Comparison of ENCODE assay signal across 10 mouse cellular contexts in genomic region chr14:60372821-60373309, GRCm38 (mm10). TPM values are rescaled to one million over a fixed set of nuclear protein-coding genes. Genes with fewer than 3 reads are reported as not detected.
DNase-seq lines count a peak whose midpoint lies in the region; ATAC-seq and TF ChIP-seq lines count a peak whose summit lies in the region.
"Had no signal": no experiment of that assay in that cellular context is flagged by ENCODE, and none has a peak within 500 bp of the region (broad histone marks: within the 10 kb centered on the region; RNA-seq: fewer than 3 reads in every experiment).

TSS of gene Amer2 (plus strand) at chr14:60373259.

- no peak for ATAC-seq in neural tube, embryonic 12.5 days (ENCODE audit: low FRiP score, low read depth)
- no peak for ATAC-seq in forebrain, embryonic 15.5 days (replicated peaks)
- no peak for ATAC-seq in neutrophil, adult 5-6 weeks (ENCODE audit: extremely low read depth, insufficient number of reproducible peaks, low FRiP score, poor library complexity, severe bottlenecking)

- WGBS in neural tube, embryonic 12.5 days = 64% methylated on average over 1 of the region's 1 CpGs
- WGBS in forebrain, embryonic 15.5 days = 44% methylated on average over 1 of the region's 1 CpGs
- 67% methylated on average over 1 of the region's 1 CpGs for WGBS in lung, adult 2 months

- peaks cover 8% of the 10 kb centered on the region; the same call in 1 of the 2 replicates for H3K4me1 ChIP-seq in neural tube, embryonic 12.5 days
- peaks cover 19% of the 10 kb centered on the region for H3K4me1 ChIP-seq in forebrain, embryonic 15.5 days
- H3K4me1 ChIP-seq in lung, adult 2 months (ENCODE audit: control insufficient read depth, insufficient read depth, low read length) = no peaks in the 10 kb centered on the region

- no peak for TF ChIP-seq POLR2A in lung, adult 2 months (IDR thresholded peaks at IDR 0.05; ENCODE audit: borderline replicate concordance, extremely low read depth, low read depth, low read length)

- H3K9me3 ChIP-seq in neural tube, embryonic 12.5 days = no peaks in the 10 kb centered on the region
- no peaks in the 10 kb centered on the region for H3K9me3 ChIP-seq in forebrain, embryonic 15.5 days

- no peaks in the 10 kb centered on the region for H3K27me3 ChIP-seq in neural tube, embryonic 12.5 days (replicated peaks)
- no peaks in the 10 kb centered on the region for H3K27me3 ChIP-seq in forebrain, embryonic 15.5 days

- no peaks in the 10 kb centered on the region for H3K36me3 ChIP-seq in neural tube, embryonic 12.5 days
- H3K36me3 ChIP-seq in forebrain, embryonic 15.5 days = no peaks in the 10 kb centered on the region

- DNase-seq in neural tube, embryonic 10.5 days (ENCODE audit: extremely low spot score, low spot score) = no peak
- DNase-seq in left cerebral cortex, adult 8-10 months (ENCODE audit: low spot score in 2 of 2) = peak in 1 of 2 experiments; percentile 2
- DNase-seq in lung, postnatal 25 days (ENCODE audit: low spot score) = no peak
- no peak for DNase-seq in lung, adult 2 months
- no peak for DNase-seq in kidney, postnatal 36 days
- DNase-seq: lung, embryonic 14.5 days; thymus, adult 2 months had no signal

- no peak within 1 kb of the TSS for H3K27ac ChIP-seq in neural tube, embryonic 12.5 days
- H3K27ac ChIP-seq in forebrain, embryonic 15.5 days (replicated peaks) = no peak within 1 kb of the TSS

- no peak within 1 kb of the TSS for H3K4me2 ChIP-seq in neural tube, embryonic 12.5 days (replicated peaks)
- H3K4me2 ChIP-seq in forebrain, embryonic 15.5 days (replicated peaks) = no peak within 1 kb of the TSS
- H3K4me2 ChIP-seq: lung, embryonic 14.5 days had no signal

- H3K4me3 ChIP-seq in neural tube, embryonic 12.5 days = no peak within 1 kb of the TSS
- H3K4me3 ChIP-seq in forebrain, embryonic 15.5 days = no peak within 1 kb of the TSS
- H3K4me3 ChIP-seq in lung, adult 2 months (replicated peaks; ENCODE audit: extremely low read depth, low read depth, low read length) = no peak within 1 kb of the TSS

- no peak within 1 kb of the TSS for H3K9ac ChIP-seq in neural tube, embryonic 12.5 days
- no peak within 1 kb of the TSS for H3K9ac ChIP-seq in forebrain, embryonic 15.5 days (replicated peaks)
- H3K9ac ChIP-seq: lung, embryonic 14.5 days had no signal

- no peak for TF ChIP-seq CTCF in lung, adult 2 months (IDR thresholded peaks at IDR 0.05; ENCODE audit: insufficient read depth, low read length)

RNA-seq across cellular contexts. Expression of gene Amer2, which starts in this region (rescaled TPM):
- polyA plus RNA-seq in neural tube, embryonic 12.5 days (2016; fragmentation: Nextera tagmentation; extraction: Ambion mirVana) = 31.1 and 34.7 TPM in 2 replicates
- polyA plus RNA-seq in forebrain, embryonic 15.5 days (2015; fragmentation: Nextera tagmentation; extraction: Ambion mirVana) = 51.1 and 54.6 TPM in 2 replicates
- total RNA-seq in left cerebral cortex, adult 8-10 months (2022) = 10 to 100 TPM; 38.0 to 42.7 (median 40.8) TPM
- total RNA-seq in neutrophil, adult 5-6 weeks (2017) = 10.9 and 11.5 TPM in 2 replicates
- polyA plus RNA-seq in lung, adult 2 months (2012; rRNA removed) = 0.09 and 0.26 TPM in 2 replicates

Comparison
In these comparisons a context has a peak if more than half of its experiments do, and no peak if none do; other contexts are left out.
1. RNA of gene Amer2 (polyA plus RNA-seq): 51.1 to 54.6 TPM in forebrain, embryonic 15.5 days and 31.1 to 34.7 TPM in neural tube, embryonic 12.5 days; 0.09 to 0.26 TPM in lung, adult 2 months; every median in the first group is over 10 times any median in the second.